Mouse (Mus musculus) limb, embryonic 14.5 days (tissue): Measurements from ENCODE around the gene Gm10203. TPM values are rescaled to one million over a fixed set of nuclear protein-coding genes. Genes with fewer than 3 reads are reported as not detected.

Experiments used
- ATAC-seq: fragments of 200-750 bp; cut with Nextera tagmentation; 2 replicates; pipeline ENCODE4 v1.8.0; 2017; ENCODE audit warnings: low read depth, moderate number of reproducible peaks, moderate TSS enrichment; ENCODE audit not compliant: low FRiP score
- DNase-seq: peaks from one replicate; pipeline ENCODE4 v3.0.0-alpha.2; 2015; ENCODE audit warnings: low spot score
- H3K27ac ChIP-seq: fragments of 300-500 bp; sonication (generic); replicated peaks from 2 replicates; pipeline ENCODE4 v1.5.1; 2014; ENCODE audit warnings: low read depth, mild to moderate bottlenecking, low read length, moderate library complexity, mixed read lengths
- H3K27me3 ChIP-seq: fragments of 300-500 bp; sonication (generic); 2 replicates; pipeline ENCODE4 v1.6.1; 2014; ENCODE audit warnings: low read length, mixed read lengths; ENCODE audit not compliant: control insufficient read depth, insufficient read depth
- H3K36me3 ChIP-seq: fragments of 300-500 bp; sonication (generic); 2 replicates; pipeline ENCODE4 v1.6.1; 2014; ENCODE audit warnings: mild to moderate bottlenecking, low read length, moderate library complexity, mixed read lengths; ENCODE audit not compliant: control insufficient read depth, insufficient read depth
- H3K4me1 ChIP-seq: fragments of 300-500 bp; sonication (generic); 2 replicates; pipeline ENCODE4 v1.6.1; 2014; ENCODE audit warnings: antibody characterized with exemption, low read length, mixed read lengths; ENCODE audit not compliant: control insufficient read depth, insufficient read depth
- H3K4me2 ChIP-seq: fragments of 300-500 bp; sonication (generic); replicated peaks from 2 replicates; pipeline ENCODE4 v1.6.1; 2014; ENCODE audit warnings: low read depth, mild to moderate bottlenecking, low read length, moderate library complexity; ENCODE audit not compliant: severe bottlenecking
- H3K4me3 ChIP-seq: fragments of 300-500 bp; sonication (generic); replicated peaks from 2 replicates; pipeline ENCODE4 v1.5.1; 2014; ENCODE audit warnings: low read length
- H3K9ac ChIP-seq: fragments of 300-500 bp; sonication (generic); 2 replicates; pipeline ENCODE4 v1.6.1; 2014; ENCODE audit warnings: mild to moderate bottlenecking, low read depth, low read length, moderate library complexity; ENCODE audit not compliant: severe bottlenecking
- H3K9me3 ChIP-seq: fragments of 300-500 bp; sonication (generic); 2 replicates; pipeline ENCODE4 v1.6.1; 2016; ENCODE audit warnings: low read length; ENCODE audit not compliant: control insufficient read depth
- POLR2A ChIP-seq: fragments of 200-500 bp; IDR thresholded peaks from 2 replicates; pipeline ENCODE4 v1.8.0; 2012; ENCODE audit warnings: inconsistent platforms, mild to moderate bottlenecking, moderate library complexity, borderline replicate concordance; ENCODE audit not compliant: insufficient read depth, insufficient read length; ENCODE audit errors: extremely low read depth
- WGBS: fragments of 180-500 bp; shearing (Covaris S2); extraction: QIAGEN DNeasy Blood & Tissue Kit; methylation state at CpG from one replicate; pipeline ENCODE4 v1.1.7; 2014; 5-methylcytosine and 5-hydroxymethylcytosine counted together
- polyA plus RNA-seq, 2 experiments: library from polyadenylated mRNA; depleted of rRNA in 1 of 2; stranded (reverse) in 1 of 2; unstranded in 1 of 2; fragments of >200 nt; fragmentation: Nextera tagmentation in 1 of 2; extraction: Ambion mirVana in 1 of 2; gene quantifications; 2 replicates each; pipeline versions ENCODE4 v1.2.1 to v1.2.3; 2012 to 2014

Gene Gm10203
- polyA plus RNA-seq, 2 experiments, result not detected

DNA sequence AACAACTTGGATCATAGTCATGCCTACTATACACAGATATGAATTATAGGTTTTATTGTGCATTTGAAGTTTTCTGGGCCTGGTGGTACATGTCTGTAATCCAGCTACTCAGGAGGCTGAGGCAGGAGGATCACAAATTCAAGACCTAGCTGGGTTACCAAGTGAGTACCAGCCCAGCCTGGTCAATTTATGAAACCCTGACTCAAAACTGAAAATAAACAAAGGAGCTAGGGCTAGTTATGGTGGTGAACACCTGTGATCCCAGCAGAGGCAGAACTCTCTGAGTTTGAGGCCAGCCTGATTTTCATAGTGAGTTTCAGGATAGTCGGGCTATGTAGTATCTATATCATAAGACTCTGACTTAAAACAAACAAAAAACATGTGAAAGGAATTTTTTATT, 32.7 kb upstream of the Gm10203 start:
- Histone ChIP-seq H3K36me3 (no peaks in the 10 kb centered on the region), H3K4me2 (no peak overlapping the region), H3K9ac (no peak overlapping the region), H3K27me3 (no peaks in the 10 kb centered on the region), H3K27ac (no peak overlapping the region), H3K9me3 (no peaks in the 10 kb centered on the region), H3K4me3 (no peak overlapping the region), H3K4me1 (0 out of 2 replicates have a peak, but pooled peaks cover 2% of the 10 kb centered on the region)
- no peak for ATAC-seq
- WGBS, result 95% methylated on average over 1 of the region's 1 CpGs
- TF ChIP-seq POLR2A, result no peak
- no peak for DNase-seq

DNA sequence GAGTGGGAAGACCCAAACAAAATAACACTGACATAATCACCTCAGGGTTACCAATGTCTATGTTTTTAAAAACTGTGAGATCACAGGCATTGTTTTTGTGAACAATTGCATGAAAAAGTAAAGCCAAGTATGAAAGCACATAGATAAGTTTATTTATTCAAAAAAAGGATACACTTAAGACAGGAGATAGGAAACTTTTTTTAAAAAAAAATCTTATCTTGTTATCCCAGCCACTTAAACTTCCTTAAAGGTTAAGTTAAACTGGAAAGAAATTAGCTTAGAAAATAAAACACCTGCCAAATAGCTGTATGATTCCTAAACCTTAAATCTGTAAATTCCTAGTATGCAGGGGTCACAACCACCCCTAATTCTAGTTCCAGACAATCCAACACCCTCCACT, 31.0 kb upstream of the Gm10203 start:
- H3K9me3 ChIP-seq, result no peaks in the 10 kb centered on the region
- H3K27me3 ChIP-seq, result no peaks in the 10 kb centered on the region
- 0 out of 2 replicates have a peak, but pooled peaks cover 2% of the 10 kb centered on the region for H3K4me1 ChIP-seq
- no peak overlapping the region for H3K4me2 ChIP-seq
- ATAC-seq, result no peak
- H3K36me3 ChIP-seq, result no peaks in the 10 kb centered on the region
- TF ChIP-seq POLR2A, result no peak
- H3K27ac ChIP-seq, result no peak overlapping the region
- no peak overlapping the region for H3K4me3 ChIP-seq
- no peak for DNase-seq
- H3K9ac ChIP-seq, result no peak overlapping the region

DNA sequence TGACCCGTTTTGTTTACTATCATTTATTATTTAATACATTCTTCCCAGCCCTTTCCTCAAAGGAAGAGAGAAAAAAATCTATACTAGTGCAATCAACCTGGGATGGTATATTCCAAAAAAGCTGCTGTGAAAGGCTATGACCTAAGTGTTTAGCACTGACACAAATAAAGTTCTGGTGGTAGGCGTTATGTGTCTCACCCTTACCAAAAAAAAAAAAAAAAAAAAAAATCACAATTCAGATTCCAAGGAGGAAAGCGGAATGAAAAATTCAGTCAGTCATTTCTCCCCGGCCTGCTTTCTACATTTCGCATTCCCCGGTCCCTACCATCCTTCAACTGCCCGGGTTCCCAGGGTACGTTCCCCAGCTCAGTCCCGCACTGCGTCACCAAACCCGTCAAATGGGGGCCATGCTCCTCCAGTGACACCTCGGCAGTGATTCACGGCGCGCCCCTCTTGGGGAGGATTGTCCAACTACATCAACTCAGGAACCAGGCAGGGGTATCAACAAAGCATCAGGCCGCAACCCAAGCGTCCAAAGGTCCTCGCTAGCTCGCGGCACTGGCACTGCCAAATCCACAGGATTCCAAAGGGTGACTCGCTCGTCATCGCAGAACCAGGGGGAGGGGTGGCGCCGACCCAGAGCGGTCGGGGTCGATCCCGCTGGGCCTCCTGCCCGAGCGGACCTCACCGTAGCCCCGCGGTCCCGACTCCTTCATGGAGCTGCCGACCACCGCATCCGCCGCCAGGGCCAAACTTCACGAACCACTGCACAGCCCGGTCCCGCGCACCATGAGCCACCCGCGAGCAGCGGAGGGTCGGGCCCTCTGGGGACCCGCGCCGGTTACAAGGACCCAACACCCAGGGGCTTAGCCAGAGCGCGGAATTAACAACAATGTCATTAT, 29.5 kb upstream of the Gm10203 start:
- WGBS, result 5% methylated on average over 19 of the region's 52 CpGs
- no peaks in the 10 kb centered on the region for H3K36me3 ChIP-seq

DNA sequence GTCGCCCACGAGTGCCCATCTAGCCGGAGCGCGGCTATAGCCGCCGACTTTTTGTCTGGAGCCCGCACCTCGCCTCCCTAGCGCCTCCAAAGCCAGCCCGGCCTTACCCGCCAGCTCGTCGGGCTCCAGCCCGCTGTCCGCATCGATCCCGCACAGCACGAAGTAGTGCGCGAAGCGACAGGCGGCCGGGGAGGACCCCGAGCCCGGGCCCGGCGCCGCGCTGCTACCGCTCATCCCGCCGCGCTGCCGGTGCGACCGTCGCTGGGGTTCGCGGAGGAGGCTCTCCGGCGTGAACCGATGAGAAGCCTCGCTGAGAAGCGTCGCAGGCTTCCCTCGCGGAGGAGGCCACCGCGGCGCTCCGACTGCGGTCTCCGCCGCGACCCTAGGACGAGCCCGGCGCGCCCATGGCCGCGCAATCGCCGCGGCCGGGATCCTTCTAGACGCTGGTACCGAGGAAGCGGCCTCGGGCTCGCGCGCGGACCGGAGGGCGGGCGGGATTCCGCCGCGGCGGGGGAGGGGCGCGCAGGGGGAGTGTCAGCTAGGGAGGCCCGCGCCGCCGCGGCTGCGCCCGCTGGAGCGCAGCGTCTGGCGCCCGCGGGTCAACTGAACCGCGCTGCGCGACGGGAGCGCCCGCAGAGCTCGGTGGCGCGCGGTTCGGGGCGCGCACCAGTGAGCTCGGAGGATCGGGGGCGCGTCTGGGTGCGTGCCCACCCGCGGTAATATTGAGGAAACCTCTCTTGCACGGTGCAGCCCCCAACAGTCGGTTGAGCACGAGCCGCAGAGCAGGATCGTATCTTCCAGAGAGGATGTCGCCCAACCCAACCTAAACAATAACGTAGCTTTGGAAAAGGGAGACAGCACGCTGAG, 28.7 kb upstream of the Gm10203 start, which contains the start of gene Dennd5b:
Gene Dennd5b (minus strand): TSS at position 605 of the 867 bp plus-strand sequence.
- Histone ChIP-seq H3K4me2 (peak within 1 kb of the TSS; percentile 83), H3K9ac (peak within 1 kb of the TSS; percentile 89), H3K4me3 (peak within 1 kb of the TSS; percentile 87), H3K9me3 (no peaks in the 10 kb centered on the region), H3K27ac (peak within 1 kb of the TSS; percentile 86), H3K27me3 (no peaks in the 10 kb centered on the region), H3K36me3 (no peaks in the 10 kb centered on the region), H3K4me1 (0 out of 2 replicates have a peak, but pooled peaks cover 2% of the 10 kb centered on the region)
- peak; percentile 66 for DNase-seq
- ATAC-seq, result peak; percentile 91
- TF ChIP-seq POLR2A, result no peak
- under 1% methylated on average over 84 of the region's 124 CpGs for WGBS

More for the DNA sequence above, 29.5 kb upstream of the Gm10203 start:
- peak; percentile 20 for DNase-seq
- 0 out of 2 replicates have a peak, but pooled peaks cover 2% of the 10 kb centered on the region for H3K4me1 ChIP-seq
- peak overlapping the region; percentile 89 for H3K9ac ChIP-seq
- peak; percentile 45 for ATAC-seq
- peak overlapping the region; percentile 86 for H3K27ac ChIP-seq
- H3K4me2 ChIP-seq, result peak overlapping the region; percentile 83
- TF ChIP-seq POLR2A, result no peak
- no peaks in the 10 kb centered on the region for H3K27me3 ChIP-seq
- no peaks in the 10 kb centered on the region for H3K9me3 ChIP-seq
- peak overlapping the region; percentile 87 for H3K4me3 ChIP-seq

DNA sequence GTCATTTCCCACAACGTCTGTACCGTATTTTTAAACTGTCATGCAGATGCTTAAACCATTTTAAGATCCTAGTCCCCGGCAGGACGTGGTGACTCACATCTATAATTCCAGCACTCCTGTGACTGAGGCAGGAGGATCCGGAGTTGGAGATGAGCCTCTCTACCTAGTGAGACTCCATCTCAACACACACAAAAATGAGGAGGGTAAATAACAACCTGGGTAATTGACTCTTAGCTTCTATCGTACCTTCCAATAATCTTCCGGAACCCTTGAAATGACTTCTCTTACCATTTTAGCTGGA, 28.1 kb upstream of the Gm10203 start:
- TF ChIP-seq POLR2A, result no peak

More for the DNA sequence above, 28.1 kb upstream of the Gm10203 start:
- Histone ChIP-seq H3K4me1 (0 out of 2 replicates have a peak, but pooled peaks cover 2% of the 10 kb centered on the region), H3K9ac (peak overlapping the region; percentile 89), H3K9me3 (no peaks in the 10 kb centered on the region), H3K4me2 (peak overlapping the region; percentile 83), H3K27me3 (no peaks in the 10 kb centered on the region), H3K4me3 (peak overlapping the region; percentile 87), H3K36me3 (no peaks in the 10 kb centered on the region), H3K27ac (no peak overlapping the region; the same call in 1 of the 2 replicates)
- no peak; the same call in 1 of the 2 replicates for ATAC-seq
- no peak for DNase-seq
- 14% methylated on average over 7 of the region's 7 CpGs for WGBS
